Mouse (Mus musculus) T-cell, adult 2 months (primary cell): ENCODE measurements around the gene Dnajc6.

Source experiments
- DNase-seq: peaks from one replicate; pipeline ENCODE4 v3.0.0; 2022; ENCODE audit warnings: low spot score

The Dnajc6 gene

DNA sequence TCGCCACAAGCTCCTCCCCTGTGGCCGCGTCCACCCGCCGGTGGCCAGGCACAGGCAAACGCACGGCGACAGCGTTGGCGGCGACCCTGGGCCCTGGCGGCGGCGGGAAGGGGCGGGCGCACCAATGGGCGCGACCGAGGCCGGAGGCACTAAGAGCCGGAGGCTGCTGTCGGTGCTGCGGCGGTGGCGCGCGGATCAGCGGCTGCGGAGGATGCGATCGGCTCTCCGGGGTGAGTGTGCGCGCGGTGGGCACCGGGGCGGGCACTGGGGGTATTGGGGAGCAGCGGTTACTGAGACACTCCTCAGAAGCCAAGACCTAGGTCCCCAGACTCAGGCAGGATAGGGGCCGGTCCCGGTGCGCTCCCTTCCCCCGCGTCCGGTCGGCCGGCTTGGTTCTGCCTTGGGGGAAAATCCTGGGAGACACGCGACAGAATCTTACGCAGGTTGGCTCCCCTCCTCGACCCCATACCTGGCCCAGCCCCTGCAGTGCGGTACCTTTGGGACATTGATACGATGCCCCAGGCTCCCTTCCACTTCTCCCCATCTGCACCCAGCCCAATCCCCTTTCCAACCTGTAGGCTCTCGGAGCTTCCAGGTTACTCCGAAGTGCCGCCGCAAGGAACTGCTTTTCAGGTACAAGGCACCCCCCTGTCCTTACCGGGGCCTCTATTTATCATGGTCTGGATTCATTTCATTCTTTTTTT, at the start of gene Dnajc6:
Gene Dnajc6 (plus strand): TSS at position 115 of the 704 bp plus-strand sequence.
- peak; percentile 21 for DNase-seq

DNA sequence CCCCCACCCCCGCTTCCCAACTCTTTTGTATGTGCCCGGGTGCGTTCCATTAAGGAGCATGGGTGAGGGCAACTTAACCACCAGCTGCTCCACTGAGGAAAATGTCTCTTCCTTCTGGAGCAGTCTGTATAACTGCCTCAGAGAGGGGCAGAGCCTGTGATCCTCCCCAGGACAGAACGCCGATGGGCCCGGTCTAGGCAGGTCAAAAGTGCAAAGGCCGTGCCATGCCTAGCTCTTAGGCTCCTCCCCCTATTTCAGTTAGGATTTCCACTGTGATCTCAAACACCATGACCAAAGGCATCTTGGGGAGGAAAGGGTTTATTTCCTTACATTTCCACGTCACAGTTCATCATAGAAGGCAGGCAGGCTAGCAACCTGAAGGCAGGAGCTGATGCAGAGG, 47.7 kb upstream of the Dnajc6 start:
- DNase-seq: no peak

GRCm38 (mm10) chr4:101449344-101449743, 47.1 kb upstream of the Dnajc6 start:
- DNase-seq: no peak

DNA sequence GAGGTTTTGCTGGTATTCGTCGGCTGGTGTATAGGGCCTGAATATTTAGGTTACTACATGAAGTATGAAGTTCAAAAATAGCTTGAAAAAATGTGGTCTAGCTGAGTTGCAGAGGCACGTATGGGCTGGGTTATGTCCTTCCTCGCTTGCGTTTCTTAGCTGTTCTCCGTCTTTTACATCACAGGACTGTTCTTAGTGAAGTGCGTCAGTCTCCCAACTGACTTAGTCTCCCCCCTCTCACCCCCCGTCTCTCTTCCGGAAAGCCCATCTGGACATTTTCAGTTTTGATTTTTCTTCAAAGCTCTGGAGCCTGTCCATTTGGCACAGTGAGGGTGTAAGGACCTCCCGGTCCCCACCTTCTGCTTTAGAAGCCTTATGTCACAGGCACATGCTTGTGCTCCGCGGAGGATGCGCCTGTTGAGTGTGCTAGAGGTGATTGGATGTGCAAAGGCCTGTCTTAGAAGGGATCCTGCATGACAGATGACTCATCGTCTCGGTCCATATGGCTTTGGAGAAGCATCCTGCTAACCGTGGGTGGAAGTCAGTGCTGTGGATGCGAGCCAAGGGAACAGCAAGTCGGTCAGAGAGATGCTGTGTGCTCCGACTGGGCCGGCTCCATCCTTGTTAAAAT, 46.2 kb upstream of the Dnajc6 start:
- DNase-seq: no peak

DNA sequence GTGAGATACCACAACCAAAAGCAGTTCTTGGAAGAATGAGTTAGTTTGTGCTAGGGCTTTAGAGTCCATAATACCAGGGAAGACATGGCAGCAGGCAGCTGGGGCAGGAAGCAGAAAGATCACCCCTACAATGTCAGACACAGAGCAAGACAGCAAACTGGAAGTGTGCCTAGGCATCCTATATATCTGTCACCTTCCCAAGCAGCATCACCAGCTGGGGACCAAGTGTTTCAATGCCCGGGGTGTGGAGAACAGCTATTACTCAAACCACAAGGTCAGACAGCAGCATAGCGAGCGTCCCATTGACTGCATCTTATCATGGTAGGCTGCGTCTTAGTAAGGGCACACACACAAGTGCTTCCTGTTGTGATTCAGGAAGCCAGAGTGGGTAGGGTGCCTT, 45.4 kb upstream of the Dnajc6 start:
- no peak for DNase-seq

DNA sequence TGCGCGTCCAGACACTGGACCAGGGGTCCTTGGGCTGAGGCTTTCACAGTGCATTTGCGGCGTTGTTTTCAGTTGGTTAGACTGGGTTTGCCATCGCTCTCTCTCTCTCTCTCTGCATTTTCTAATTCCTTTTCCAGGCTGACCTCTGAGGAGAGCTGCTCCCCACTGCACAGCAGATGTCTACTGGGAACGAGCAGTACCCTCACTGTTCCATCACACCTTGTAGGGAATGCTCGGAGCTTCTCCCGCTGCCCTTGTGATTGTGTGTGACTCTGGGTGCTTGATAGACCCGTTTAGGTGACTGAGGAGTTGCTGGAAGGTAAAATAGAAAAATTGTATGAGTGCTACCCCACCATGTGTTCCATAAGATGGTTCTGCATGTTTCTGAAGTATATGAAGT, 43.6 kb upstream of the Dnajc6 start:
- DNase-seq: no peak

DNA sequence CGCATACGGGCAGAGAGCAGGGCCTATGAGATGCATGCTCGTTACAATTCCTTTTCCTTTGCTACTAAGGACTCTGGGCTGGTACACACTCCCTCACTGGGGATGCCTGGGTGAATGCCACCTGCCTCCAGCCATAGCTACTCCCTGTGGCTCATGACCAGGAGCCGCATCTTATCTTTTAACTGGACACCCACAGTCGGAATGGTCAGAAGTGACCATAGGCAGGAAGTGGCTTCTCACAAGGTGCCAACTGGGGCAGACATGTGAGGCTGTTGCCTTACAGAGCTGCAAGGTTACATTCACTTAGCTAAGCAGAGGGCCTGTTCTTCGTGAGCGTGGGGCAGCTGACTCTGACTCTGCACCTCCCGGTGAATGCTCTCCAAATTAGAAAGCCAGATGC, 39.3 kb upstream of the Dnajc6 start:
- DNase-seq: no peak

DNA sequence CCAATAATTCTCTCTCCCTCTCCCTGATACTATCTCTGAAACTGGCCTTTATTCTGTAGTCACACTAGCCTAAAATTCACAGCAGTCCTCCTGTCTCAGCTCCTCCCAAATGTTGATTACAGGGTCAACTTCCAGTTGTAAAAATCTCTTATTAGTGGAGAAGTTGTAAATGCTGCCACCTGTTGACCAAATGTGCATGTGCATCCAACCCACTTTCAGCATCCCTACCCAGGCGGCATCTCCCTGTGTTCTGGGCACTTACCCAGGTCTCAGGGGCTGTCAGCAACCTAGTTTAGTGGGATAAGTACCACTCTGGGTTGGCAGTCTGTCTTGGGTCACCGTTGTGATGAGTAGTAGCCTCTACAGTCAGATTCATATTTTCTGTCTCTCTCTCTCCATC, 38.1 kb upstream of the Dnajc6 start:
- peak; percentile 12 for DNase-seq

DNA sequence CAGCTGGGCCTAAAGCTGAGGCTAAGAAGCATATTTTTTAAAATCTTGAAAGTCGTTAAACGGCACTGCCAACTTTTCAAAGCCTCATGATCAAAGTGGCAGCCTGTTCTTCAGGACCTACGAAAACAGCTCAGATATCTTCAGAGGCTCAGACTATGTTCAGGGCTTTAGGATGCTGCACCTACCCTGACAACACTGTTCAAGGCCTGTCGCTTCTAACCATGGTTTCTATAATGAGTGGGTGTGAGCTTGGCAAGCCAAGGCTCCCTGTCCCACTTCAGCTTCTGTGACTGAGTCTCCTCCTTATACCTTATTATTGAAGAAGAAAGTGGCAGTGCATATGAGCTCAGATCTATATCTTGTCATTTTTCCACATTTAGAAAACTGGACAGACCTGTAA, 37.1 kb upstream of the Dnajc6 start:
- DNase-seq: no peak

DNA sequence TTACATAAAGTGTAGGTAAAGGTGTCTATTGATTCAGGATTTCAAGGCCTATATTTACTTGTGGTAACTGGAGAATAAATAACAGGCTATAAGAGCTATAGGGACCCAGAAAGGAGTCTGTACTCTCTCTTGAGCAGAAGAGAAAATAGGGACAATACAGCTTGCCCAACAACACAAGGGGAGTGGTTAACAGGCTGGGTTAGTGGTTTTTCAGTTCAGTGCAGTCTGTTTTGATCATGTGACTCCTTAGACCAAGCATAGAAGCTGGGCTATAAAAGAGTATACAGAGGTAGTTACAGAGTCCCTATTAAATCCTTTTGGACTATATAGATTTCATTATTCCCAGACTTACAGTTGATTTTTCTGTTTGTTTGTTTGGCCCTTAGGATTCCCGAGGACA, 36.3 kb upstream of the Dnajc6 start:
- DNase-seq: no peak

- no peak for DNase-seq
Measured at GRCm38 (mm10) chr4:101462065-101462464, 34.4 kb upstream of the Dnajc6 start.

DNA sequence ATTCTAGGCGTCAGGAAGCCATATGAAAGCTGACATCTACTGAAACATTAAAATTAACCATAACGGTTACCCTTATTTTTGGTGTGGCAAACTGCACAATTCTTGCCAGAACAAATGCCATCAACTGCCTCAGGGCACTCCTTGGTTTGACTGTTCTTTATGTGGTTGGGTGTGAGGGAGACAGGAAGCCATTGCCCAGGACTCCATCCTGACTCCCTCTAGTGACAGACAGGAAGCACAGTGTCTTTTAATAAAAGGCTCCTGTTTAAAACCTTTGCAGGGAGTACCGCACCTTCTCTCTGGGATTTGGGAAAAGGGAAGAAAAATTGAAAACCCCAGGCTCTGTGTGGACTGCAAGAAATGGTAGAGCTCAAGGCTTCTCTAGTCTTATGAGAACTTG, 30.2 kb upstream of the Dnajc6 start:
- no peak for DNase-seq

GRCm38 (mm10) chr4:101469242-101469641, 27.2 kb upstream of the Dnajc6 start:
- DNase-seq: no peak

GRCm38 (mm10) chr4:101470543-101470942, 25.9 kb upstream of the Dnajc6 start:
- DNase-seq: no peak

DNA sequence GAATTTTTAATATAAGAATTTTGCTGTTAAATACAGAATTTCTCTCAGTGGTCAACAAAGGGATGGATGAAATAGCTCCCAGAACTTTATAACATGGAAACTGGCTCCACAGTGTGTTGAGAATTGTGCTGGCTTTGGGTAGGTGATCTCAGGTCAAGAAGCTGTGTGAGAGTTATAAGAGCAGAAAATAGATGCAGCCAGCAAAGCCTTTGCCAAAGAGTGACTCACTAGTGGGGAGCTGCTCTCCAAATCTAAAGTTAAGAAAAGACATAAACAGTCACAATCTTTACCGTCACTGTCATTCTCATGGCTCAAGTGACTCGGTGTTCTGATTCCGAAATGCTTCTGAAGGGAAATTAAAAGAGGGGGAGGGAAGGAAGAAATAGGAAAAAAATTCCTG, 23.7 kb upstream of the Dnajc6 start:
- no peak for DNase-seq

DNA sequence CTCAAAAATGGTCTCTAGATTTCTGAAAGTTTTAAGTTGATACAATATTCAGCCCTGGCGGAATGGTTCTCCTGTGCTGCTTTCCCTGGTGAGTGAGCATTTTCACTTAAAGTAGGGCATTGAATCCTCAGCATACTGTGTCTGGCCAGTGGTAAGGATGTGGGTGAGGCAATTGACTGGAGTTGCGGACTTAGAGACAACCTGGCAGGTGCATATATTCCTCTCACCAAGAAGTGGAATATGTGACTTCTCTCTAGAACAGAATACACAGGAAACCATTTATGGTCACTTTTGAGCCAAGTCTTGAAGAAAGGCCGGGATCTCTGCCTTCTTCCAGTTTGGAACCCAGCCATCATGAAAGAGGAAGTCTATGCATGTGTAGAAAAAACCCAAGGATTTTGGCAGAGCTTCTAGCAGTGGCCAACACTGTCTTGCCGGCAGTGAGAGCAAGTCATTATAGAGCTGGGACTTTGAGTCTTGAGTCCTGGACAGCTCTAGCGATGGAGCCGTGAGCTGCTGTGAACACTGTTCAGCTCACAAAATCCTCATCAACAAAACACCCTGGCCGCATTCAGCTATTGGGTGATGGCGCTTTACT, 6.0 kb upstream of the Dnajc6 start:
- DNase-seq: no peak

DNA sequence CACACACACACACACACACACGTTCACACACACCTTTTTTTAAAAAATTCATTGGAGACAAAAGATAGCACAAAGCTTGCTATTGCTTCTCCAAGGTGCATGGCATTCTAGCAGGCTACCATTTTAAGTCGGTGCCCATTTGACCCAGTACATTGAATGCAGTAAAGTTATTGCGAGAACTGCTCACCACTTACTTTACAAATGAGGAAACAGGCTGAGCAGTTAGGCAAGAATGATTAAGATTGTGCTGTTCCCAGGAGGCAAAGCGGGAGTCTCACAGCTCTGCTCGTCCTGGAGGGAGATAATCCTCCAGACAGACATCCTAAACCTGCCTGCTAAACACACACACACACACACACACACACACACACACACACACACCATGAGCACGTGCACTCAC, 4.7 kb upstream of the Dnajc6 start:
- DNase-seq: no peak

DNA sequence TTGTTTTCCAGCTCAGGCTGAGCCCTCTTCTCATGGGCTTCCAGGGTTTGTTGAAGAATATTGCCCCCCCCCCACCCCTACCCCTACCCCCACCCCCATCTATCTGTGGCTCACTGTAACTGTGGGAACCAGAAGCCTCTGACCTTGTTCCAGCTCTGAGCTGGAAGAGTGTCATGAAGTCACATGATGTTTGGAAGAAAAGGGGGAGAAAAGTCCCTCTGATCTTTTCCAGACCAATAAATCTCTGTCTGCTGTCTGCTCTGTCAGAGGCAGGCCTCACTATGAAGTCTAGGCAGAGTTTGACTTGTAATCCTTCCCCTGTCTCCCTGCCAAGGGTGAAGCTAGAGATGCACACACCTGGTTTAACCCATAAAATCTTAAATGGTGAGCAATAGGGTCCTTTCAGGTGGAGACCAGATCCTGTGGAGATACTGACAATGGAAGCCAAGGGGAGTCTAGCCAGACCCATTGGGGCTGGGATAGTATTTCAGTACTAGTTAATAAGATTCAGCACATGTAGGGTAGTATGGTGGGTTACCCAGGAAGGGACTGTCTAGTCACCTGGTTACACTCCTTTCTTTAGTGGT, 2.7 kb upstream of the Dnajc6 start:
- DNase-seq: no peak

DNA sequence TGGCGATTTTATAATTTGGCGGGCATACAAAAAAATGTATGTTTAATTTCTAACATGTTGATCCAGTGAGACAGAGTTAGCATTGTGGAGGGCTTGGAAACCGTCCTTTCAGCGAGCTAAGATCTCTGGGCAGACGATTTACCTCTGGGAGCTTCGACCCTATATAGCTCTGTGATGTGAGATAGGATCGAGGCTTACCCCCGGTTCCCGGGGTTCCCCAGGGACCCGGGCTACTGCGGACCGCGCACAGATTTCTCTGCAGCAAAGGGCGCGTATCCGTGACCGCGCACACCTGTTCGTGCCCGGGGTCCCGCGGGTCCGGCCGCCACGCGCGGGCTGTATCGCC, 287 bp upstream of the Dnajc6 start:
- no peak for DNase-seq

DNA sequence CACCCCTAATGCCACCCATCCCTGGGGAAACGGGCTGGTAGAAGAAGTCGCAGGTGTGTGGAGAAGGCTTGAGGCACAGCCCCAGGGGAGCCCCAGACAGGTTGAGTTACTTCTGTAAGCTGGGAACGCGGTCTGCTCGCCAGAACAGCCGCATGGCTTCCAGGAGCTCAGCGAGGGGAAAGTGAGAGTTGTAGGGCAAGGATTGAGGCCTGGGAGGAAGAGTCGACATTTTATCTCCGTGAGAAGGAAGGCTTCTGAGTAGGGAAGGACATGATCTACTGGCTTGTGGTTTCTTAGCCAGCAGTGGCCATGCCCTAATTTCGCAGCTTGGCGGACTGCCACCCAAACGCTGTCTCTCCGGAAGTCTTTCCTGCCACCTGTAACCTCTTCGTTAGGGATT, 888 bp downstream of the Dnajc6 start:
- no peak for DNase-seq

- DNase-seq: no peak
Measured at GRCm38 (mm10) chr4:101504470-101505007, 8.1 kb downstream of the Dnajc6 start.

DNA sequence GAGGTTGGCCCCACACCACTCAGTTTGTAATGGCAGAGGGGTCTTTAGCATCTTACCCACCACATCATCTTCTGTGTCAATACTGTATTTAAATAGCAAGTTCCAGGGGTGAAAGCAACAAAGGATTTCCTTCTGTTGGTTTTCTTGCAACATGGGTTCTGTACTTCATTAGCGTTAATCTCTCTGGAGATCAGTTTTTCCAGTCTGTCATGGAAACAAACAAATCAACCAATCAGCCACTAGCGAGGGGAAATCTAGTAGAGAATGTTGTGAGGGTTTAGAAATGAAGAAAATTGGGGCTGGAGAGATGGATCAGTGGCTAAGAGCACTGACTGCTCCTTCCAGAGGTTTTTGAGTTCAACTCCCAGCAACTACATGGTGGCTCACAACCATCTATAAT, 9.5 kb downstream of the Dnajc6 start:
- DNase-seq: no peak

- no peak for DNase-seq
Measured at GRCm38 (mm10) chr4:101506372-101506771, 9.9 kb downstream of the Dnajc6 start.
